Mouse (Mus musculus) bone marrow macrophage, adult 2 months (primary cell): ENCODE data around the gene Pou2f1.

Source experiments
- CTCF ChIP-seq: IDR thresholded peaks from 2 replicates; pipeline ENCODE4 v1.5.1; 2012; ENCODE audit warnings: low read depth, mild to moderate bottlenecking, low read length, moderate library complexity
- POLR2A ChIP-seq: IDR thresholded peaks from 2 replicates; pipeline ENCODE4 v1.6.1; 2012; ENCODE audit warnings: mild to moderate bottlenecking, low read depth, low read length, borderline replicate concordance

GRCm38 (mm10) chr1:166035045-166035444 lies 32.6 kb upstream of the Pou2f1 start:
- no peak for TF ChIP-seq CTCF
- TF ChIP-seq POLR2A: no peak
